Mouse (Mus musculus) megakaryocyte, embryonic 14.5 days (primary cell): Measurements from ENCODE around the gene Cped1.

Source experiments
- FLI1 ChIP-seq: IDR thresholded peaks from 2 replicates; pipeline ENCODE4 v1.6.1; 2012; ENCODE audit warnings: low read length, inconsistent platforms, mixed read lengths
- GATA1 ChIP-seq: IDR thresholded peaks from 3 replicates; pipeline ENCODE4 v1.6.1; 2012; ENCODE audit warnings: mixed read lengths, low read length, inconsistent platforms, borderline replicate concordance

GRCm38 (mm10) chr6:22280217-22280861, 294.6 kb downstream of the Cped1 start:
- no peak for TF ChIP-seq GATA1
- TF ChIP-seq FLI1, result no peak
